Mouse (Mus musculus) heart, embryonic 11.5 days (tissue): ENCODE results near the gene Ctnnb1. TPM values are rescaled to one million over a fixed set of nuclear protein-coding genes. Genes with fewer than 3 reads are reported as not detected.

Experiments
- ATAC-seq: fragments of 200-750 bp; cut with Nextera tagmentation; replicated peaks from 2 replicates; pipeline ENCODE4 v1.8.0; 2017; ENCODE audit warnings: moderate library complexity; ENCODE audit not compliant: insufficient number of reproducible peaks, low FRiP score, low TSS enrichment
- H3K27ac ChIP-seq: fragments of 300-500 bp; sonication (generic); 2 replicates; pipeline ENCODE4 v1.5.1; 2014; ENCODE audit warnings: mild to moderate bottlenecking, low read depth, low read length
- H3K27me3 ChIP-seq: fragments of 300-500 bp; sonication (generic); 2 replicates; pipeline ENCODE4 v1.6.1; 2014; ENCODE audit warnings: mild to moderate bottlenecking, low read length, mixed read lengths; ENCODE audit not compliant: control insufficient read depth, insufficient read depth
- H3K36me3 ChIP-seq: fragments of 300-500 bp; sonication (generic); 2 replicates; pipeline ENCODE4 v1.6.1; 2014; ENCODE audit warnings: mild to moderate bottlenecking, low read length, moderate library complexity, mixed read lengths; ENCODE audit not compliant: control insufficient read depth, insufficient read depth
- H3K4me1 ChIP-seq: fragments of 300-500 bp; sonication (generic); 2 replicates; pipeline ENCODE4 v1.6.1; 2014; ENCODE audit warnings: low read length; ENCODE audit not compliant: control insufficient read depth, insufficient read depth
- H3K4me2 ChIP-seq: fragments of 300-500 bp; sonication (generic); 2 replicates; pipeline ENCODE4 v1.6.1; 2014; ENCODE audit warnings: mild to moderate bottlenecking, moderate library complexity
- H3K4me3 ChIP-seq: fragments of 300-500 bp; sonication (generic); 2 replicates; pipeline ENCODE4 v1.5.1; 2014; ENCODE audit warnings: low read depth, low read length
- H3K9ac ChIP-seq: fragments of 300-500 bp; sonication (generic); 2 replicates; pipeline ENCODE4 v1.6.1; 2014; ENCODE audit warnings: mild to moderate bottlenecking, low read depth, low read length, moderate library complexity
- H3K9me3 ChIP-seq: fragments of 300-500 bp; sonication (generic); replicated peaks from 2 replicates; pipeline ENCODE4 v1.6.1; 2016; ENCODE audit warnings: low read length; ENCODE audit not compliant: control insufficient read depth
- WGBS: fragments of 180-500 bp; shearing (Covaris S2); extraction: QIAGEN DNeasy Blood & Tissue Kit; methylation state at CpG from one replicate; pipeline ENCODE4 v1.1.7; 2014; ENCODE audit not compliant: insufficient replicate concordance; 5-methylcytosine and 5-hydroxymethylcytosine counted together
- polyA plus RNA-seq: library from polyadenylated mRNA; unstranded; fragments of >200 nt; fragmentation: Nextera tagmentation; extraction: Ambion mirVana; gene quantifications from 2 replicates; pipeline ENCODE4 v1.2.1, GENCODE M21; 2014

The Ctnnb1 gene
- polyA plus RNA-seq, 1 experiment from 2014 or later = 433 TPM

- ATAC-seq = no peak
Measured at GRCm38 (mm10) chr9:120976158-120976557, 47.1 kb downstream of the Ctnnb1 start.

GRCm38 (mm10) chr9:120976856-120977255 lies 47.8 kb downstream of the Ctnnb1 start:
- Histone ChIP-seq H3K9me3 (no peaks in the 10 kb centered on the region), H3K4me1 (no peaks in the 10 kb centered on the region), H3K27ac (no peak overlapping the region), H3K36me3 (no peaks in the 10 kb centered on the region), H3K9ac (no peak overlapping the region), H3K4me3 (no peak overlapping the region), H3K27me3 (no peaks in the 10 kb centered on the region), H3K4me2 (no peak overlapping the region)
- ATAC-seq = no peak
- 94% methylated on average over 4 of the region's 4 CpGs for WGBS

More at GRCm38 (mm10) chr9:120976158-120976557, 47.1 kb downstream of the Ctnnb1 start:
- Histone ChIP-seq H3K27me3 (no peaks in the 10 kb centered on the region), H3K4me2 (no peak overlapping the region), H3K4me3 (no peak overlapping the region), H3K36me3 (no peaks in the 10 kb centered on the region), H3K9ac (no peak overlapping the region), H3K27ac (no peak overlapping the region), H3K9me3 (no peaks in the 10 kb centered on the region), H3K4me1 (no peaks in the 10 kb centered on the region)
- 73% methylated on average over 5 of the region's 5 CpGs for WGBS

GRCm38 (mm10) chr9:120981777-120982176 lies 52.8 kb downstream of the Ctnnb1 start:
- H3K4me3 ChIP-seq = no peak overlapping the region
- no peaks in the 10 kb centered on the region for H3K9me3 ChIP-seq
- H3K4me1 ChIP-seq = peaks cover 8% of the 10 kb centered on the region
- H3K36me3 ChIP-seq = no peaks in the 10 kb centered on the region
- WGBS = 87% methylated on average over 7 of the region's 7 CpGs
- no peaks in the 10 kb centered on the region for H3K27me3 ChIP-seq
- H3K9ac ChIP-seq = no peak overlapping the region
- no peak for ATAC-seq
- no peak overlapping the region for H3K4me2 ChIP-seq
- no peak overlapping the region for H3K27ac ChIP-seq

- WGBS = 71% methylated on average over 8 of the region's 8 CpGs
- Histone ChIP-seq H3K27me3 (no peaks in the 10 kb centered on the region), H3K27ac (no peak overlapping the region), H3K4me1 (peaks cover 24% of the 10 kb centered on the region), H3K4me3 (no peak overlapping the region), H3K36me3 (no peaks in the 10 kb centered on the region), H3K4me2 (no peak overlapping the region), H3K9me3 (no peaks in the 10 kb centered on the region), H3K9ac (no peak overlapping the region)
- no peak for ATAC-seq
Measured at GRCm38 (mm10) chr9:120983849-120984248, 54.8 kb downstream of the Ctnnb1 start.

GRCm38 (mm10) chr9:120984509-120984908 lies 55.5 kb downstream of the Ctnnb1 start:
- ATAC-seq = no peak
- H3K9me3 ChIP-seq = no peaks in the 10 kb centered on the region
- H3K4me1 ChIP-seq = peaks cover 24% of the 10 kb centered on the region
- no peak overlapping the region for H3K4me3 ChIP-seq
- H3K36me3 ChIP-seq = no peaks in the 10 kb centered on the region
- no peak overlapping the region for H3K4me2 ChIP-seq
- 77% methylated on average over 5 of the region's 5 CpGs for WGBS
- no peaks in the 10 kb centered on the region for H3K27me3 ChIP-seq
- no peak overlapping the region for H3K9ac ChIP-seq
- H3K27ac ChIP-seq = no peak overlapping the region

- Histone ChIP-seq H3K9me3 (no peaks in the 10 kb centered on the region), H3K4me1 (peaks cover 24% of the 10 kb centered on the region), H3K27me3 (no peaks in the 10 kb centered on the region), H3K4me2 (no peak overlapping the region), H3K4me3 (no peak overlapping the region), H3K36me3 (no peaks in the 10 kb centered on the region), H3K9ac (no peak overlapping the region), H3K27ac (no peak overlapping the region)
- WGBS = 86% methylated on average over 5 of the region's 5 CpGs
- no peak for ATAC-seq
Measured at GRCm38 (mm10) chr9:120985009-120985408, 56.0 kb downstream of the Ctnnb1 start.

GRCm38 (mm10) chr9:120985524-120985923 lies 56.5 kb downstream of the Ctnnb1 start:
- no peaks in the 10 kb centered on the region for H3K27me3 ChIP-seq
- ATAC-seq = no peak

GRCm38 (mm10) chr9:120986255-120986654 lies 57.2 kb downstream of the Ctnnb1 start:
- Histone ChIP-seq H3K9ac (no peak overlapping the region), H3K27me3 (no peaks in the 10 kb centered on the region), H3K36me3 (no peaks in the 10 kb centered on the region), H3K27ac (no peak overlapping the region), H3K4me1 (peaks cover 24% of the 10 kb centered on the region), H3K4me2 (no peak overlapping the region), H3K9me3 (no peaks in the 10 kb centered on the region), H3K4me3 (no peak overlapping the region)
- 63% methylated on average over 3 of the region's 3 CpGs for WGBS
- ATAC-seq = no peak

More at GRCm38 (mm10) chr9:120985524-120985923, 56.5 kb downstream of the Ctnnb1 start:
- H3K9me3 ChIP-seq = no peaks in the 10 kb centered on the region
- H3K36me3 ChIP-seq = no peaks in the 10 kb centered on the region
- no peak overlapping the region for H3K4me2 ChIP-seq
- H3K4me3 ChIP-seq = no peak overlapping the region
- WGBS = 92% methylated on average over 5 of the region's 5 CpGs
- no peak overlapping the region for H3K9ac ChIP-seq
- peaks cover 24% of the 10 kb centered on the region for H3K4me1 ChIP-seq
- no peak overlapping the region for H3K27ac ChIP-seq

GRCm38 (mm10) chr9:120986994-120987393 lies 58.0 kb downstream of the Ctnnb1 start:
- Histone ChIP-seq H3K36me3 (no peaks in the 10 kb centered on the region), H3K27ac (no peak overlapping the region), H3K9ac (no peak overlapping the region), H3K27me3 (no peaks in the 10 kb centered on the region), H3K9me3 (no peaks in the 10 kb centered on the region), H3K4me2 (no peak overlapping the region), H3K4me3 (no peak overlapping the region), H3K4me1 (peaks cover 24% of the 10 kb centered on the region)
- 0 out of 2 replicates have a peak, but pooled peaks have one; percentile 7 for ATAC-seq
- WGBS = 55% methylated on average over 4 of the region's 4 CpGs
